Mouse (Mus musculus) erythroblast, embryonic 14.5 days (primary cell): Measurements from ENCODE around the gene Rhobtb1. TPM values are rescaled to one million over a fixed set of nuclear protein-coding genes. Genes with fewer than 3 reads are reported as not detected.
A peak's percentile ranks its signal among the peaks of the same experiment; 100 is the strongest.

Experiments used
- H3K27me3 ChIP-seq: 2 replicates; pipeline ENCODE4 v1.6.1; 2012; ENCODE audit warnings: inconsistent platforms; ENCODE audit not compliant: control insufficient read depth
- H3K36me3 ChIP-seq: 2 replicates; pipeline ENCODE4 v1.6.1; 2012; ENCODE audit warnings: mild to moderate bottlenecking, inconsistent platforms; ENCODE audit not compliant: control insufficient read depth
- H3K4me1 ChIP-seq: 2 replicates; pipeline ENCODE4 v1.6.1; 2012; ENCODE audit warnings: inconsistent platforms; ENCODE audit not compliant: control insufficient read depth
- H3K4me3 ChIP-seq: replicated peaks from 2 replicates; pipeline ENCODE3; 2012; ENCODE audit warnings: moderate library complexity, mild to moderate bottlenecking, inconsistent platforms
- H3K9me3 ChIP-seq: 2 replicates; pipeline ENCODE4 v1.6.1; 2012; ENCODE audit warnings: low read length, inconsistent platforms, mixed read lengths; ENCODE audit not compliant: control insufficient read depth
- GATA1 ChIP-seq: IDR thresholded peaks from 2 replicates; pipeline ENCODE4 v1.6.1; 2012; ENCODE audit warnings: low read length, inconsistent platforms, mixed read lengths
- TAL1 ChIP-seq: IDR thresholded peaks from 3 replicates; pipeline ENCODE4 v1.6.1; 2012; ENCODE audit warnings: low read length, inconsistent platforms, mixed read lengths
- polyA plus RNA-seq: library from polyadenylated mRNA; stranded (reverse); fragments of >175 nt; gene quantifications from 2 replicates; pipeline ENCODE4 v1.2.3, GENCODE M21; 2012

Rhobtb1 gene
- polyA plus RNA-seq: 0.03 TPM in 2 replicates

- Histone ChIP-seq H3K4me1 (no peaks in the 10 kb centered on the region), H3K27me3 (no peaks in the 10 kb centered on the region), H3K9me3 (peaks cover 2% of the 10 kb centered on the region; the same call in 1 of the 2 replicates), H3K4me3 (peak within 1 kb of the TSS; percentile 29), H3K36me3 (no peaks in the 10 kb centered on the region)
- no peak for TF ChIP-seq GATA1
- no peak for TF ChIP-seq TAL1
Measured at GRCm38 (mm10) chr10:69151045-69151444, at the start of gene Rhobtb1. Gene Rhobtb1 (plus strand): TSS chr10:69151434.

GRCm38 (mm10) chr10:69101988-69102387 is 49.2 kb upstream of the Rhobtb1 start:
- Histone ChIP-seq H3K4me3 (no peak overlapping the region), H3K36me3 (no peaks in the 10 kb centered on the region), H3K9me3 (peaks cover 11% of the 10 kb centered on the region), H3K27me3 (no peaks in the 10 kb centered on the region), H3K4me1 (no peaks in the 10 kb centered on the region)
- TF ChIP-seq GATA1 (no peak), TAL1 (no peak)

GRCm38 (mm10) chr10:69104143-69104882 is 46.9 kb upstream of the Rhobtb1 start:
- no peaks in the 10 kb centered on the region for H3K4me1 ChIP-seq
- no peaks in the 10 kb centered on the region for H3K27me3 ChIP-seq
- no peaks in the 10 kb centered on the region for H3K36me3 ChIP-seq
- H3K4me3 ChIP-seq: no peak overlapping the region
- H3K9me3 ChIP-seq: no peaks in the 10 kb centered on the region
- TF ChIP-seq GATA1: no peak
- TF ChIP-seq TAL1: no peak

GRCm38 (mm10) chr10:69104883-69105225 is 46.4 kb upstream of the Rhobtb1 start:
- H3K4me1 ChIP-seq: no peaks in the 10 kb centered on the region
- no peak for TF ChIP-seq TAL1
- TF ChIP-seq GATA1: no peak

GRCm38 (mm10) chr10:69106796-69107195 is 44.4 kb upstream of the Rhobtb1 start:
- TF ChIP-seq GATA1 (no peak), TAL1 (no peak)
- peaks cover 4% of the 10 kb centered on the region for H3K9me3 ChIP-seq
- H3K36me3 ChIP-seq: no peaks in the 10 kb centered on the region
- no peaks in the 10 kb centered on the region for H3K4me1 ChIP-seq
- H3K4me3 ChIP-seq: no peak overlapping the region
- H3K27me3 ChIP-seq: no peaks in the 10 kb centered on the region

More at GRCm38 (mm10) chr10:69104883-69105225, 46.4 kb upstream of the Rhobtb1 start:
- no peaks in the 10 kb centered on the region for H3K36me3 ChIP-seq
- no peak overlapping the region for H3K4me3 ChIP-seq
- H3K27me3 ChIP-seq: no peaks in the 10 kb centered on the region
- H3K9me3 ChIP-seq: no peaks in the 10 kb centered on the region

GRCm38 (mm10) chr10:69107253-69107652 is 44.0 kb upstream of the Rhobtb1 start:
- TF ChIP-seq TAL1 (no peak), GATA1 (no peak)
- H3K4me1 ChIP-seq: no peaks in the 10 kb centered on the region
- H3K4me3 ChIP-seq: no peak overlapping the region
- peaks cover 8% of the 10 kb centered on the region for H3K9me3 ChIP-seq
- no peaks in the 10 kb centered on the region for H3K36me3 ChIP-seq
- H3K27me3 ChIP-seq: no peaks in the 10 kb centered on the region

- TF ChIP-seq GATA1: no peak
- no peak for TF ChIP-seq TAL1
- no peaks in the 10 kb centered on the region for H3K27me3 ChIP-seq
- no peaks in the 10 kb centered on the region for H3K4me1 ChIP-seq
- H3K36me3 ChIP-seq: no peaks in the 10 kb centered on the region
- no peak overlapping the region for H3K4me3 ChIP-seq
- peaks cover 20% of the 10 kb centered on the region for H3K9me3 ChIP-seq
Measured at GRCm38 (mm10) chr10:69114384-69114783, 36.9 kb upstream of the Rhobtb1 start.

- no peaks in the 10 kb centered on the region for H3K36me3 ChIP-seq
- H3K9me3 ChIP-seq: peaks cover 7% of the 10 kb centered on the region
- no peaks in the 10 kb centered on the region for H3K4me1 ChIP-seq
- no peak for TF ChIP-seq GATA1
- no peaks in the 10 kb centered on the region for H3K27me3 ChIP-seq
- H3K4me3 ChIP-seq: no peak overlapping the region
Measured at GRCm38 (mm10) chr10:69117996-69118395, 33.2 kb upstream of the Rhobtb1 start.

- H3K27me3 ChIP-seq: no peaks in the 10 kb centered on the region
- H3K36me3 ChIP-seq: no peaks in the 10 kb centered on the region
- H3K4me3 ChIP-seq: no peak overlapping the region
- H3K4me1 ChIP-seq: no peaks in the 10 kb centered on the region
- TF ChIP-seq TAL1 (no peak), GATA1 (no peak)
- peaks cover 4% of the 10 kb centered on the region; the same call in 1 of the 2 replicates for H3K9me3 ChIP-seq
Measured at GRCm38 (mm10) chr10:69118893-69119292, 32.3 kb upstream of the Rhobtb1 start.
